Mouse (Mus musculus): ENCODE results near the gene Wdr4. TPM values are rescaled to one million over a fixed set of nuclear protein-coding genes. Genes with fewer than 3 reads are reported as not detected.

Wdr4 gene
- total and polyA plus RNA-seq, 2 experiments from 2014 or later, result 28.7 to 55.7 TPM

DNA sequence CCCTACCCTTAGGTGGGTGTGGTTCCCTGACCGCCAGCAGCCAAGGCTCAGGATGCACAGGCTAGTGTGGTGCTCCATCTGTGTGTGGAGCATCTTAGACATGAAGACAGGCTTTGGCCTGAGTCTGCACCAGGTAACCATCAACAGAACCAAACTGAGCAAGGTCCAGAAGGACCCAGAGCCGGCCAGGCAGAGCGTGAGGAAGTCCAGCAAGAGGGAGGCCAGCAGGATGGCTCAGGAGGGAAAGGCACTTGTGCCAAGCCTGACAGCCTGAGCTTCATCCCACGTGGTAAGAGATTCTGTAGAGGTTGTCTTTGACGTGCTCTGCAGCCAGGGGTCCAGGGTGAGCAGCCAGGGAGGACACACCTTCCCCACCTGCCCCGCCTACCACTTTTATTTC, 22.1 kb downstream of the Wdr4 start:
- Histone ChIP-seq H3K4me3 (ENCODE audit: low read depth, low read length) (no peak overlapping the region), H3K4me2 (ENCODE audit: low read depth) (no peak overlapping the region), H3K9me3 (ENCODE audit: low read length) (no peaks in the 10 kb centered on the region), H3K36me3 (ENCODE audit: insufficient read depth) (peaks cover 71% of the 10 kb centered on the region), H3K27ac (ENCODE audit: low read depth, low read length) (no peak overlapping the region), H3K9ac (no peak overlapping the region), H3K27me3 (ENCODE audit: insufficient read depth, low read length) (no peaks in the 10 kb centered on the region), H3K4me1 (ENCODE audit: insufficient read depth) (no peaks in the 10 kb centered on the region)
- DNase-seq (no peak), ATAC-seq (no peak)
- WGBS, result 84% methylated on average over 6 of the region's 6 CpGs
- no peak for TF ChIP-seq CTCF (IDR thresholded peaks at IDR 0.05; ENCODE audit: low read depth)

DNA sequence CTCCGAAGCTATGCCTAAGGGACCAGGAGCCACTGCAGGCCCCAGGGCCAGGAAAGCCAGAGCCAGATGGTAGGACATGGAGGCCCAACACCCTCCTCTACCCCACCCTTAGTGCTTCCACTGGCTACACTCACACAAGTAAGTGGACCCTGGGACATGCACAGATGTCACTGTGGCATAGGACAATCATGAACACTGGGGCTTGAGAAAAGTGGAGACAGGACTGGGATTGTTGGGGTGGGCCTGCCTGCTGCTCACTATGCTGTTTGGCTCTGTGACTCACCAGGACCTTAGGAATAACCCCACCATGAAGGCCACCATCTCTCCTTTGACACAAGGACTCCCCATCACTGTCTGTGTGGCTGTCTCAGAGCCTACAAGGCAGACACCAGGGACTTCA, 24.8 kb downstream of the Wdr4 start:
- Histone ChIP-seq H3K4me3 (ENCODE audit: low read depth, low read length) (no peak overlapping the region), H3K9me3 (ENCODE audit: low read length) (no peaks in the 10 kb centered on the region), H3K27me3 (ENCODE audit: insufficient read depth, low read length) (no peaks in the 10 kb centered on the region), H3K36me3 (ENCODE audit: insufficient read depth) (peaks cover 48% of the 10 kb centered on the region), H3K4me2 (ENCODE audit: low read depth) (no peak overlapping the region), H3K4me1 (ENCODE audit: insufficient read depth) (no peaks in the 10 kb centered on the region), H3K9ac (no peak overlapping the region), H3K27ac (ENCODE audit: low read depth, low read length) (no peak overlapping the region)
- 100% methylated on average over 1 of the region's 1 CpGs for WGBS
- DNase-seq (no peak), ATAC-seq (no peak)
- TF ChIP-seq CTCF (IDR thresholded peaks at IDR 0.05; ENCODE audit: low read depth), result no peak

DNA sequence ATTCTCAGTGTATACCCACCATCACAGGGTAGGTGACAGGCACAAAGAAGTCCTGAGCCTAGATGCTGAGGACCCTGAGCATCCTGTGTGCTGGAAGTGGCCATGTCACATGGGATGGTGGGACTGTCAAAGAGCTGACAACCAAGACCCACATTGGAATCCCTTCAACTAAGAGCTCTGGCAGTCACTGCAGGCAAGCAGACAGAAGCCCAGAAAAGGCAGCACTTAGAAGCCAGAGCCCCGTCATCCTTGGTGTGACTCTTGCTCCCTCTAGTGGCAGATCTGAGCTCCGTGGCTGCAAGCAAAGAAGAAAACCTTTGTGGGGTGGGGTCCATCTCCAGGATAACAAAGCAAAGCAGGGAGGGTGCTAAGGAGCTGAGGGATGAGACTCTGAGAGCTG, 27.4 kb downstream of the Wdr4 start:
- peak; percentile 99 for TF ChIP-seq CTCF (IDR thresholded peaks at IDR 0.05; ENCODE audit: low read depth)
- DNase-seq (peak; percentile 96), ATAC-seq (peak; percentile 93)
- no peak overlapping the region for H3K4me3 ChIP-seq (ENCODE audit: low read depth, low read length)
- peaks cover 25% of the 10 kb centered on the region for H3K36me3 ChIP-seq (ENCODE audit: insufficient read depth)
- no peaks in the 10 kb centered on the region for H3K4me1 ChIP-seq (ENCODE audit: insufficient read depth)
- H3K9ac ChIP-seq, result no peak overlapping the region
- H3K9me3 ChIP-seq (ENCODE audit: low read length), result no peaks in the 10 kb centered on the region
- 0% methylated on average over 2 of the region's 2 CpGs for WGBS
- no peak overlapping the region for H3K4me2 ChIP-seq (ENCODE audit: low read depth)
- peak overlapping the region; percentile 40; the same call in 1 of the 2 replicates for H3K27ac ChIP-seq (ENCODE audit: low read depth, low read length)
- H3K27me3 ChIP-seq (ENCODE audit: insufficient read depth, low read length), result no peaks in the 10 kb centered on the region

DNA sequence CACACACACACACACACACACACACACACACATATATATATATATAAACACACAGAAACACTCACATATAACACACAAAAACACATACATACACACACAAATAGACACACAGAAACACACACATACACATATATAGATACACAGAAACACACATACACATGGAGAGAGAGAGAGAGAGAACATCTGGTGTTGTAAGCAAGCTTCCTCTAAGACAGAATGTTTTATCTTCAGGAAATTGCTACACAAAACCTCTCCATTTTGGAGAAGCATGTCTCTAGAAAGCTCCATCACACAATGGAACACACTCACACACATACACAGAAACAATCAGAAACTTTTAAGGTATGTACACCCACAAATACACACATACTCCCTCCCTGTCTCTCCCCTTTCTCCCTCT, 28.4 kb downstream of the Wdr4 start:
- H3K9me3 ChIP-seq (ENCODE audit: low read length), result no peaks in the 10 kb centered on the region
- ATAC-seq (no peak), DNase-seq (no peak)
- H3K4me3 ChIP-seq (ENCODE audit: low read depth, low read length), result no peak overlapping the region
- H3K27me3 ChIP-seq (ENCODE audit: insufficient read depth, low read length), result no peaks in the 10 kb centered on the region
- peaks cover 16% of the 10 kb centered on the region for H3K36me3 ChIP-seq (ENCODE audit: insufficient read depth)
- no peak overlapping the region for H3K27ac ChIP-seq (ENCODE audit: low read depth, low read length)
- TF ChIP-seq CTCF (IDR thresholded peaks at IDR 0.05; ENCODE audit: low read depth), result no peak
- H3K4me1 ChIP-seq (ENCODE audit: insufficient read depth), result no peaks in the 10 kb centered on the region
- H3K4me2 ChIP-seq (ENCODE audit: low read depth), result no peak overlapping the region
- H3K9ac ChIP-seq, result no peak overlapping the region

DNA sequence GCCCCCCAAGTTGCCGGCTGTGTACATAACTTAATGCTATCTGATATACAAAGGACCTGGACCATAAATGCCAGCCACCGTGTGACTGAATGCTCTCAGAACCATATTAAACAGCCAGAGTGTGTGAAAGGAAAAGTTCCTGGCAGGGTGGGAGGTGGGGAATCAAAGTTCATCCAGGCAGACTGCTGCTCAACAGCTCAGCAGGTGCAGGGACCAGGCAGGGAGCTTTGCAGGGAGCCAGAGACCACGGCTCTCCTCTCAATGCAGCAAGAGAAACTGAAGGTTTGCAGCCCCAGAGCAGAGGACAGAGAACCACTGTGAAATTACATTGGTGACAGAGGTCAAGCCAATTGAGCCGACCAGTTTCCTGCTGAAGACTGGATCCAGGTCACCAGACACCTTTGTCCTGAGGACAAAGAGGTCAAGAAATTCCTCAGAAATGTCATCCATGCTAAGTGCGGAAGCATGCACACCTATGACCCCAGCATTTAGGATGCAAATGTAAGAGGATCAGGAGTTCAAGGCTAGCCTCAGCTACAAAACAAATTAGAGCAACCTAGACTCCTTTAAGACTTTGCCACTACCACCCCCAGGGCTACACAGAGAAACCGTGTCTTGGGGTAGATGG, 32.2 kb downstream of the Wdr4 start:
- DNase-seq (no peak), ATAC-seq (no peak)
- 25% methylated on average over 6 of the region's 6 CpGs for WGBS
- Histone ChIP-seq H3K9ac (no peak overlapping the region), H3K27me3 (ENCODE audit: insufficient read depth, low read length) (no peaks in the 10 kb centered on the region), H3K36me3 (ENCODE audit: insufficient read depth) (no peaks in the 10 kb centered on the region), H3K9me3 (ENCODE audit: low read length) (no peaks in the 10 kb centered on the region), H3K27ac (ENCODE audit: low read depth, low read length) (no peak overlapping the region), H3K4me3 (ENCODE audit: low read depth, low read length) (no peak overlapping the region), H3K4me2 (ENCODE audit: low read depth) (no peak overlapping the region), H3K4me1 (ENCODE audit: insufficient read depth) (no peaks in the 10 kb centered on the region)
- TF ChIP-seq CTCF (IDR thresholded peaks at IDR 0.05; ENCODE audit: low read depth), result no peak

DNA sequence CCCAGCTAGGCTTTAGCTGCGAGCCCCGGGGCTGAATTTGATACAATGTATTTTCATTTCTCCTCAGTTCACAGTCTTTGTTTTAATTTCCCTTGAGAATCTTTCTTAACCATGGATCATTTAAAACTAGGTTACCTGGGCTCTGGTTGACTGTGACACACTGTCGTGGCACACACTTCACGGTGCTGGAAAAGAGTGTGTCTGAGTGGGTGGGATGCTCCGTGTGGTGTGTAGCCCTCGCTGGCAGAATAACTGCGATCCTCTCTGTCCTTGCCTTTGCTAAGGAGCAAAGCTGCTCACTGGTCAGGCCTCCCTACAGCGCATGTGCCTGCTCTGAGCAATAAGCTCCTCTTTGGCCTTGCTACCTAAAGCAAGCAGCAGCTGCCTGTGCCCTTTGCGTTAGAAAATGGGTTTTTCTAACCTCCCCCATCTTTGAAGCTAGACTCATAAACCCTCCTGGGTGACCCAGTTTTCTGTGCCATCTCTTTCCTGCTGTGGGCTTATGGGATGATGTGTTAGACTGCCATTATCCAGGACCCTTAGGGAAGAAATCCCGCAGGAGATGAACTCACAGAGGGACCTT, 33.1 kb downstream of the Wdr4 start:
- no peaks in the 10 kb centered on the region for H3K27me3 ChIP-seq (ENCODE audit: insufficient read depth, low read length)
- ATAC-seq (peak; percentile 32), DNase-seq (no peak)
- no peak overlapping the region for H3K4me2 ChIP-seq (ENCODE audit: low read depth)
- H3K36me3 ChIP-seq (ENCODE audit: insufficient read depth), result no peaks in the 10 kb centered on the region
- TF ChIP-seq CTCF (IDR thresholded peaks at IDR 0.05; ENCODE audit: low read depth), result no peak
- no peaks in the 10 kb centered on the region for H3K9me3 ChIP-seq (ENCODE audit: low read length)
- H3K9ac ChIP-seq, result no peak overlapping the region
- no peak overlapping the region for H3K27ac ChIP-seq (ENCODE audit: low read depth, low read length)
- WGBS, result 58% methylated on average over 10 of the region's 10 CpGs
- H3K4me1 ChIP-seq (ENCODE audit: insufficient read depth), result no peaks in the 10 kb centered on the region
- no peak overlapping the region for H3K4me3 ChIP-seq (ENCODE audit: low read depth, low read length)

DNA sequence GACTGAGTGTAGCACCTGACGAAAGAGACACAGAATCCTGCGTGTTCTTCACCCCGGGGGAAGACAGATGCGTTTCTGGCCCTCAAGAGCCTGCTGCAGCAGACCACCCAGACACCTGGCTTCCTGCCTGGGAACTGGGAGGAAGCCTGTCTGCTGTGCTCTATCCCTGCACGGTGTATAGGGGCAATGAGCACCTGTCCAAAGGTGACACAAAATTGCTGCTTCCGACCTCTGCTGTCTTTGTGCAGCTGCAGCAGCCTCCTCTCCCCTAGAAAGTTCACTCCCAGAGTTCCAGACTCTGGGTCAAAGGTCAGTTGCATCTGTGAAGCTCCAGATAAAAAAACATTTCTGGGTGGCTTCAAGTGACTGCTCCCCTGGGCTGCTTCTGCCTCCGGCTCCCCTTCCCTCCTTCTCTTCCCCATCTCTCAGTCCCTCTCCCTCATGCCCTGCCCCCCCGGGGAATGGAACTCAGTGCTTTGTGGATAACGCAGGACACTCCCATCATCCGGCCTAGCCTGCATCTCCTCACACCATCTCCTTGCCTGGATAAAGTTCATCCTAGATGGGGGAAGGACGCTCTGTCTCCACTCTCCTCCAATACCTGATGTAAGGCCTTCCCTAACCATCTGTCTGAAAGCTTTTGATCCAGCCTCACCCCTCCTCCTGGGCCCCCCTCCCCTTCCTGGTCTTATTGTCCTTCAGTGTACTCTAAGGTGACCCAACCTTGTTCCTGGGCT, 40.5 kb downstream of the Wdr4 start:
- no peak for ATAC-seq
- 63% methylated on average over 11 of the region's 11 CpGs for WGBS
- DNase-seq, result no peak

More for the DNA sequence above, 40.5 kb downstream of the Wdr4 start:
- H3K4me3 ChIP-seq (ENCODE audit: low read depth, low read length), result no peak overlapping the region
- H3K4me2 ChIP-seq (ENCODE audit: low read depth), result no peak overlapping the region
- TF ChIP-seq CTCF (IDR thresholded peaks at IDR 0.05; ENCODE audit: low read depth), result no peak
- no peaks in the 10 kb centered on the region for H3K27me3 ChIP-seq (ENCODE audit: insufficient read depth, low read length)
- H3K4me1 ChIP-seq (ENCODE audit: insufficient read depth), result no peaks in the 10 kb centered on the region
- peaks cover 19% of the 10 kb centered on the region for H3K36me3 ChIP-seq (ENCODE audit: insufficient read depth)
- H3K9ac ChIP-seq, result no peak overlapping the region
- no peak overlapping the region for H3K27ac ChIP-seq (ENCODE audit: low read depth, low read length)
- H3K9me3 ChIP-seq (ENCODE audit: low read length), result no peaks in the 10 kb centered on the region
